Mouse (Mus musculus) myocyte (in vitro differentiated cells): ENCODE data around the gene Ly6g5b.

Experiments used
- E2F4 ChIP-seq: IDR thresholded peaks from one replicate; pipeline ENCODE4 v1.6.1; 2011; ENCODE audit warnings: mild to moderate bottlenecking, control low read depth, moderate library complexity; ENCODE audit not compliant: insufficient read depth
- MAX ChIP-seq: IDR thresholded peaks from one replicate; pipeline ENCODE4 v1.6.1; 2011; ENCODE audit warnings: low read depth, mild to moderate bottlenecking, control low read depth
- MYOD1 ChIP-seq, 3 experiments: IDR thresholded peaks; one replicate each; pipeline ENCODE4 v1.6.1; 2011; ENCODE audit warnings: control low read depth in 2 of 3, low read depth in 2 of 3, mild to moderate bottlenecking in 2 of 3, moderate library complexity in 1 of 3; ENCODE audit not compliant: insufficient read length in 2 of 3, control insufficient read depth in 1 of 3
- MYOG ChIP-seq, 3 experiments: IDR thresholded peaks; one replicate each; pipeline ENCODE4 v1.6.1; 2011; ENCODE audit warnings: control low read depth in 2 of 3, low read depth in 2 of 3, mild to moderate bottlenecking in 2 of 3; ENCODE audit not compliant: insufficient read length in 2 of 3, control insufficient read depth in 1 of 3, insufficient read depth in 1 of 3
- POLR2A ChIP-seq: IDR thresholded peaks from one replicate; pipeline ENCODE4 v1.6.1; 2011; ENCODE audit warnings: low read depth, mild to moderate bottlenecking, control low read depth, moderate library complexity; ENCODE audit not compliant: insufficient read length
- POLR2AphosphoS2 ChIP-seq: IDR thresholded peaks from one replicate; pipeline ENCODE4 v1.6.1; 2011; ENCODE audit warnings: low read depth, control low read depth; ENCODE audit not compliant: insufficient read length
- SRF ChIP-seq: IDR thresholded peaks from one replicate; pipeline ENCODE4 v1.6.1; 2011; ENCODE audit warnings: low read depth; ENCODE audit not compliant: control insufficient read depth, insufficient read length
- TCF12 ChIP-seq: IDR thresholded peaks from one replicate; pipeline ENCODE4 v1.6.1; 2011; ENCODE audit warnings: mild to moderate bottlenecking, control low read depth; ENCODE audit not compliant: poor library complexity, insufficient read depth, severe bottlenecking
- USF1 ChIP-seq: IDR thresholded peaks from one replicate; pipeline ENCODE4 v1.6.1; 2011; ENCODE audit warnings: low read depth, mild to moderate bottlenecking, control low read depth, moderate library complexity

- TF ChIP-seq TCF12 (no peak), POLR2A (no peak), USF1 (no peak), POLR2AphosphoS2 (no peak), E2F4 (no peak), SRF (no peak), MYOD1 (IDR thresholded peaks at IDR 0.05; ENCODE audit: control insufficient read depth in 1 of 3, insufficient read length in 2 of 3, low read depth in 2 of 3) (no peak), MYOG (IDR thresholded peaks at IDR 0.05; ENCODE audit: control insufficient read depth in 1 of 3, insufficient read depth in 1 of 3, insufficient read length in 2 of 3, low read depth in 2 of 3) (no peak), MAX (no peak)
These were observed 37.8 kb upstream of the Ly6g5b start for GRCm38 (mm10) chr17:35153077-35153476.
